10 mouse cellular contexts compared by ENCODE assay signal in genomic region chr6:29528165-29528505, GRCm38 (mm10). TPM values are rescaled to one million over a fixed set of nuclear protein-coding genes. Genes with fewer than 3 reads are reported as not detected.
DNase-seq lines count a peak whose midpoint lies in the region; ATAC-seq and TF ChIP-seq lines count a peak whose summit lies in the region.
"Had no signal": no experiment of that assay in that cellular context is flagged by ENCODE, and none has a peak within 500 bp of the region (broad histone marks: within the 10 kb centered on the region; RNA-seq: fewer than 3 reads in every experiment).

No protein-coding gene starts in this region.

- TF ChIP-seq CTCF in spleen, adult 2 months (IDR thresholded peaks at IDR 0.05; ENCODE audit: extremely low read depth, insufficient read depth, insufficient read length, insufficient replicate concordance): no peak
- TF ChIP-seq CTCF in intestine, postnatal 0 days (IDR thresholded peaks at IDR 0.05; ENCODE audit: low read depth): no peak; the same call in 1 of the 2 replicates
- no peak; the same call in 1 of the 2 replicates for TF ChIP-seq CTCF in stomach, postnatal 0 days (IDR thresholded peaks at IDR 0.05; ENCODE audit: low read depth)

- 18% methylated on average over 8 of the region's 8 CpGs for WGBS in heart, embryonic 16.5 days
- WGBS in spleen, adult 2 months: 9% methylated on average over 8 of the region's 8 CpGs
- 11% methylated on average over 8 of the region's 8 CpGs for WGBS in intestine, postnatal 0 days
- WGBS in stomach, postnatal 0 days: 14% methylated on average over 8 of the region's 8 CpGs

- no peak overlapping the region for H3K27ac ChIP-seq in heart, embryonic 16.5 days (ENCODE audit: low read length)
- peak overlapping the region; percentile 95 for H3K27ac ChIP-seq in spleen, adult 2 months (ENCODE audit: insufficient read depth, low read length)
- H3K27ac ChIP-seq in intestine, postnatal 0 days (ENCODE audit: low read depth, low read length): peak overlapping the region; percentile 21; the same call in 1 of the 2 replicates
- no peak overlapping the region for H3K27ac ChIP-seq in stomach, postnatal 0 days (replicated peaks)

- DNase-seq in heart, postnatal 10 days: no peak
- DNase-seq in spleen, adult 2 months (ENCODE audit: low read depth in 1 of 2, low spot score in 2 of 2): no peak
- no peak for DNase-seq in spleen, postnatal 4 days (ENCODE audit: low spot score in 2 of 2)
- no peak for DNase-seq in stomach, postnatal 0 days (ENCODE audit: low spot score)
- no peak for DNase-seq in urinary bladder, postnatal 36 days (ENCODE audit: low spot score in 2 of 2)
- DNase-seq in gastrocnemius, adult 8-10 months (ENCODE audit: low spot score in 2 of 2): no peak
- DNase-seq: kidney, adult 8-10 months had no signal

- no peak for TF ChIP-seq POLR2A in spleen, adult 2 months (IDR thresholded peaks at IDR 0.05; ENCODE audit: low read depth, low read length)

- H3K4me3 ChIP-seq in heart, embryonic 16.5 days (ENCODE audit: low read length): peak overlapping the region; percentile 69
- H3K4me3 ChIP-seq in spleen, adult 2 months (ENCODE audit: extremely low read depth, insufficient read depth, insufficient read length): peak overlapping the region; percentile 69
- peak overlapping the region; percentile 64 for H3K4me3 ChIP-seq in intestine, postnatal 0 days (ENCODE audit: low read depth, low read length)
- peak overlapping the region; percentile 63 for H3K4me3 ChIP-seq in stomach, postnatal 0 days (ENCODE audit: low read depth, low read length)

- peaks cover 32% of the 10 kb centered on the region for H3K4me1 ChIP-seq in heart, embryonic 16.5 days (ENCODE audit: control insufficient read depth, insufficient read depth, low read length)
- H3K4me1 ChIP-seq in spleen, adult 2 months (ENCODE audit: control insufficient read depth, insufficient read depth, insufficient read length): peaks cover 21% of the 10 kb centered on the region; the same call in 1 of the 2 replicates
- H3K4me1 ChIP-seq in intestine, postnatal 0 days (replicated peaks; ENCODE audit: control insufficient read depth, insufficient read depth, low read length): no peaks in the 10 kb centered on the region; the same call in 1 of the 2 replicates
- H3K4me1 ChIP-seq in stomach, postnatal 0 days (replicated peaks; ENCODE audit: control insufficient read depth, insufficient read depth): peaks cover 7% of the 10 kb centered on the region

- H3K9me3 ChIP-seq in heart, embryonic 16.5 days (replicated peaks; ENCODE audit: control insufficient read depth, low read length): peaks cover 4% of the 10 kb centered on the region; the same call in 1 of the 2 replicates
- no peaks in the 10 kb centered on the region for H3K9me3 ChIP-seq in intestine, postnatal 0 days (ENCODE audit: control insufficient read depth)
- no peaks in the 10 kb centered on the region for H3K9me3 ChIP-seq in stomach, postnatal 0 days (ENCODE audit: control insufficient read depth, low read length)

- peak overlapping the region; percentile 97 for H3K4me2 ChIP-seq in heart, embryonic 16.5 days (ENCODE audit: low read depth, low read length)
- peak overlapping the region; percentile 99 for H3K4me2 ChIP-seq in intestine, postnatal 0 days (replicated peaks; ENCODE audit: low read depth)
- H3K4me2 ChIP-seq in stomach, postnatal 0 days (replicated peaks; ENCODE audit: low read depth): peak overlapping the region; percentile 98

- no peak for ATAC-seq in heart, embryonic 16.5 days (replicated peaks; ENCODE audit: extremely low read depth, insufficient read depth, low FRiP score)
- ATAC-seq in intestine, postnatal 0 days: no peak
- no peak for ATAC-seq in stomach, postnatal 0 days (ENCODE audit: low FRiP score, low TSS enrichment)

- no peak for TF ChIP-seq EP300 in stomach, postnatal 0 days (optimal IDR thresholded peaks at IDR 0.05)

- no peaks in the 10 kb centered on the region for H3K36me3 ChIP-seq in heart, embryonic 16.5 days (ENCODE audit: control insufficient read depth, insufficient read depth)
- H3K36me3 ChIP-seq in spleen, adult 2 months (ENCODE audit: control insufficient read depth, insufficient read depth, low read length): peaks cover 13% of the 10 kb centered on the region
- no peaks in the 10 kb centered on the region for H3K36me3 ChIP-seq in intestine, postnatal 0 days (ENCODE audit: control insufficient read depth, insufficient read depth)
- no peaks in the 10 kb centered on the region for H3K36me3 ChIP-seq in stomach, postnatal 0 days (ENCODE audit: control insufficient read depth, insufficient read depth, low read length)
- H3K36me3 ChIP-seq: G1E had no signal

- intact Hi-C loops in heart, postnatal 10 days (cut with DNase I): no loop called here

- H3K9ac ChIP-seq in heart, embryonic 16.5 days (ENCODE audit: low read length): no peak overlapping the region
- H3K9ac ChIP-seq in intestine, postnatal 0 days (ENCODE audit: low read depth, low read length): 0 out of 2 replicates have a peak overlapping the region, but pooled peaks have one; percentile 7
- no peak overlapping the region for H3K9ac ChIP-seq in stomach, postnatal 0 days (ENCODE audit: low read length)

- H3K27me3 ChIP-seq in heart, embryonic 16.5 days (ENCODE audit: control insufficient read depth, insufficient read depth, low read length): peaks cover 13% of the 10 kb centered on the region
- no peaks in the 10 kb centered on the region; the same call in 1 of the 2 replicates for H3K27me3 ChIP-seq in spleen, adult 2 months (ENCODE audit: control insufficient read depth, insufficient read depth, low read length)
- peaks cover 19% of the 10 kb centered on the region for H3K27me3 ChIP-seq in intestine, postnatal 0 days (replicated peaks; ENCODE audit: control insufficient read depth, insufficient read depth, low read length)
- H3K27me3 ChIP-seq in stomach, postnatal 0 days (ENCODE audit: control insufficient read depth, insufficient read depth, low read length): no peaks in the 10 kb centered on the region

RNA-seq across cellular contexts. Expression of gene Irf5, which starts 1.7 kb away (rescaled TPM):
- 5.4 and 5.7 TPM in 2 replicates for polyA plus RNA-seq in heart, embryonic 16.5 days (2015; fragmentation: Nextera tagmentation; extraction: Ambion mirVana)
- 1 to 10 TPM; 3.4 to 4.7 TPM for total RNA-seq in heart, postnatal 10 days (2021)
- 136 and 178 TPM in 2 replicates for polyA plus RNA-seq in spleen, adult 2 months (2012; rRNA removed)
- polyA plus RNA-seq in intestine, postnatal 0 days (2015; fragmentation: Nextera tagmentation; extraction: Ambion mirVana): 4.2 and 4.3 TPM in 2 replicates
- polyA plus RNA-seq in stomach, postnatal 0 days (2015; fragmentation: Nextera tagmentation; extraction: Ambion mirVana): 9.3 and 11.5 TPM in 2 replicates
- total RNA-seq in gastrocnemius, adult 8-10 months (2022): 1 to 10 TPM; 1.0 to 3.1 (median 1.7) TPM

RNA-seq across cellular contexts. Expression of gene Kcp, which starts 20.4 kb away (rescaled TPM):
- 9.2 and 9.5 TPM in 2 replicates for polyA plus RNA-seq in heart, embryonic 16.5 days (2015; fragmentation: Nextera tagmentation; extraction: Ambion mirVana)
- total RNA-seq in heart, postnatal 10 days (2021): 10 to 100 TPM; 18.9 to 19.9 TPM
- 10.1 and 10.2 TPM in 2 replicates for polyA plus RNA-seq in spleen, adult 2 months (2012; rRNA removed)
- 2.7 and 3.8 TPM in 2 replicates for polyA plus RNA-seq in intestine, postnatal 0 days (2015; fragmentation: Nextera tagmentation; extraction: Ambion mirVana)
- polyA plus RNA-seq in stomach, postnatal 0 days (2015; fragmentation: Nextera tagmentation; extraction: Ambion mirVana): 3.8 and 6.1 TPM in 2 replicates
- 1 to 10 TPM; 2.2 to 6.0 (median 4.4) TPM for total RNA-seq in gastrocnemius, adult 8-10 months (2022)

RNA-seq across cellular contexts. Expression of gene Atp6v1fnb, which starts 56.9 kb away (rescaled TPM):
- polyA plus RNA-seq in heart, embryonic 16.5 days (2015; fragmentation: Nextera tagmentation; extraction: Ambion mirVana): not detected in 2 replicates
- total RNA-seq in heart, postnatal 10 days (2021): not detected
- 0.34 TPM in 1 of 2 replicates, not detected in the other for polyA plus RNA-seq in spleen, adult 2 months (2012; rRNA removed)
- not detected in 2 replicates for polyA plus RNA-seq in intestine, postnatal 0 days (2015; fragmentation: Nextera tagmentation; extraction: Ambion mirVana)
- not detected in 2 replicates for polyA plus RNA-seq in stomach, postnatal 0 days (2015; fragmentation: Nextera tagmentation; extraction: Ambion mirVana)
- not detected for total RNA-seq in gastrocnemius, adult 8-10 months (2022)
- polyA plus RNA-seq: G1E had no signal

Comparison
In these comparisons a context has a peak if more than half of its experiments do, and no peak if none do; other contexts are left out.
1. H3K27ac ChIP-seq: peak in spleen, adult 2 months (single experiment) and intestine, postnatal 0 days (single experiment); none in heart, embryonic 16.5 days (single experiment) and stomach, postnatal 0 days (single experiment).
2. RNA of gene Irf5, which starts 1.7 kb away (polyA plus RNA-seq): 136 to 178 TPM in spleen, adult 2 months; 9.3 to 11.5 TPM in stomach, postnatal 0 days, 5.4 to 5.7 TPM in heart, embryonic 16.5 days and 4.2 to 4.3 TPM in intestine, postnatal 0 days; every median in the first group is over 10 times any median in the second.
3. Peak in every context shown above with its lines, with median percentiles within 50 percentile points of each other: H3K4me2 ChIP-seq and H3K4me3 ChIP-seq.